Mouse (Mus musculus): ENCODE data around the gene Tmx2. TPM values are rescaled to one million over a fixed set of nuclear protein-coding genes. Genes with fewer than 3 reads are reported as not detected.
A peak's percentile ranks its signal among the peaks of the same experiment; 100 is the strongest.

The Tmx2 gene
- polyA plus RNA-seq, 1 experiment, result 90.0 TPM

DNA sequence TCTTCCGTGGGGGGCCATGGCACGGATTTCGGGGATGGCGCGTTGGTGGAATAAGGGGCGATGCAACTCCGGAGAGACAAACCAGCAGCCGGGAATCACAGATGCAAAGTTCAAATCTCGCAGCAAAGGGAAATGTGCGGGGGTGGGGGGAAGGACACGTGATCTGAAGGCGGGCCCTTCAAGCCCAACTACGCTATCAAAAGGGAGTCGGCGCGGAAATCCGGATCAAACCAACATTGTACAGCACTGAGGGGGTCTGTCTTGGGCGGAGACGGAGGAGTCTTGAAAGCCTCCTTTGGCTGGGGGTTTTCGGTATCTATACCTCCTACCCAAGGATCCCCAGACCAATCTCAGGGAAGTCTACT, 8.4 kb downstream of the Tmx2 start, which contains the start of gene Selenoh:
TSS of gene Selenoh (minus strand) at position 202 of the 365 bp plus-strand sequence.
- Histone ChIP-seq H3ac (ENCODE audit: control insufficient read depth, insufficient read length, low read depth) (peak within 1 kb of the TSS; percentile 81), H3K27me3 (ENCODE audit: control insufficient read depth, insufficient read depth, insufficient read length) (no peaks in the 10 kb centered on the region), H3K36me3 (ENCODE audit: control insufficient read depth, insufficient read depth) (peaks cover 53% of the 10 kb centered on the region), H3K79me3 (ENCODE audit: low read depth) (peaks cover 19% of the 10 kb centered on the region), H3K4me3 (ENCODE audit: insufficient read depth, poor library complexity, severe bottlenecking) (peak within 1 kb of the TSS; percentile 99), H3K79me2 (ENCODE audit: control insufficient read depth, insufficient read depth) (peaks cover 32% of the 10 kb centered on the region)
- TF ChIP-seq MAX (IDR thresholded peaks at IDR 0.05) (no peak), CEBPB (IDR thresholded peaks at IDR 0.05; ENCODE audit: low read depth) (no peak), USF1 (IDR thresholded peaks at IDR 0.05; ENCODE audit: low read depth) (peak; percentile 99), FOSL1 (IDR thresholded peaks at IDR 0.05; ENCODE audit: insufficient read depth, low read length, poor library complexity, severe bottlenecking) (no peak), MYOD1 (IDR thresholded peaks at IDR 0.05; ENCODE audit: control insufficient read depth, insufficient read length, low read depth) (no peak), CTCF (IDR thresholded peaks at IDR 0.05; ENCODE audit: control insufficient read depth, insufficient read depth, insufficient read length) (no peak), MYOG (IDR thresholded peaks at IDR 0.05; ENCODE audit: control insufficient read depth, extremely low read depth, insufficient read length) (no peak)

GRCm38 (mm10) chr2:84669828-84670568, 8.9 kb downstream of the Tmx2 start:
- Histone ChIP-seq H3K79me2 (ENCODE audit: control insufficient read depth, insufficient read depth) (peaks cover 32% of the 10 kb centered on the region), H3K27me3 (ENCODE audit: control insufficient read depth, insufficient read depth, insufficient read length) (no peaks in the 10 kb centered on the region), H3ac (ENCODE audit: control insufficient read depth, insufficient read length, low read depth) (peak overlapping the region; percentile 81), H3K4me3 (ENCODE audit: insufficient read depth, poor library complexity, severe bottlenecking) (peak overlapping the region; percentile 99), H3K36me3 (ENCODE audit: control insufficient read depth, insufficient read depth) (peaks cover 47% of the 10 kb centered on the region), H3K79me3 (ENCODE audit: low read depth) (peaks cover 19% of the 10 kb centered on the region)
- TF ChIP-seq USF1 (IDR thresholded peaks at IDR 0.05; ENCODE audit: low read depth), result no peak
- TF ChIP-seq MAX (IDR thresholded peaks at IDR 0.05), result peak; percentile 8

DNA sequence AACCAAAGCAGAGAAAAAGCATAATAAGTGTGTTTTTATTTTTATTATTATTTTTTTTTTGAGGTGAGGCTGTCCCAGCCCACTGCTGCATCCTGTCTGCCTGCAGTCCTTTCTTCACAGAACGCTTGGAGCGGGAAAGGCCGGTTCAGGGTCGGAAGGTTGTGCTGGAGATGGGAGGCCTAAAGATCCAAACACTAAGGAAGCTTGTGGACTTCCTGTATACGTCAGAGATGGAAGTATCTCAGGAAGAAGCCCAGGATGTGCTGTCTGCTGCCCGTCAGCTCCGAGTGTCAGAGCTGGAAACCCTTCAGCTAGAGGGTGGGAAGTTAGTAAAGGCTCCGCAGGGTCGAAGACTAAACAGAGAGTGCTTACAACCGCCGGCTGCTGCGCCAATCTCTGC, 12.9 kb downstream of the Tmx2 start:
- Histone ChIP-seq H3ac (ENCODE audit: control insufficient read depth, insufficient read length, low read depth) (no peak overlapping the region), H3K36me3 (ENCODE audit: control insufficient read depth, insufficient read depth) (peaks cover 21% of the 10 kb centered on the region), H3K27me3 (ENCODE audit: control insufficient read depth, insufficient read depth, insufficient read length) (no peaks in the 10 kb centered on the region), H3K79me3 (ENCODE audit: low read depth) (peaks cover 19% of the 10 kb centered on the region), H3K4me3 (ENCODE audit: insufficient read depth, poor library complexity, severe bottlenecking) (no peak overlapping the region), H3K79me2 (ENCODE audit: control insufficient read depth, insufficient read depth) (peaks cover 29% of the 10 kb centered on the region)
- TF ChIP-seq MYOG (IDR thresholded peaks at IDR 0.05; ENCODE audit: control insufficient read depth, extremely low read depth, insufficient read length), result no peak

DNA sequence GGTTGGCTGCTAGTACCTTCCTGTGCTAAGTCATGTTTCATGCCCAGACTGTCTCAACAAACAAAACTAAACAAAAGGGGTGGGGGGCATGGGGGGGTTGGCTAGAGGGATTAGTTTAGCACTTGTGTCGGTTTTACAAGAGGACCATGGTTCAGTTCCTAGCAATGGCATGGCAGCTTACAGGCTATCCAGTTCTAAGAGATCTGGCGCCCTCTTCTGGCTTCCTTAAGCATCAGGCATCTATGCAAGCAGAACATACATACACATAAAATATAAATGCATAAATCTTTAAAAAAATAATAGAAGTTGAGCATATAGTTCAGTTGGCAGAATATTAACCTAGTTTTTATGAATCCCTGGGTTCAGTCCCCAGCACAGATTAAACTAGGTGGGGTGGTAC, 16.1 kb downstream of the Tmx2 start:
- H3ac ChIP-seq (ENCODE audit: control insufficient read depth, insufficient read length, low read depth), result no peak overlapping the region

DNA sequence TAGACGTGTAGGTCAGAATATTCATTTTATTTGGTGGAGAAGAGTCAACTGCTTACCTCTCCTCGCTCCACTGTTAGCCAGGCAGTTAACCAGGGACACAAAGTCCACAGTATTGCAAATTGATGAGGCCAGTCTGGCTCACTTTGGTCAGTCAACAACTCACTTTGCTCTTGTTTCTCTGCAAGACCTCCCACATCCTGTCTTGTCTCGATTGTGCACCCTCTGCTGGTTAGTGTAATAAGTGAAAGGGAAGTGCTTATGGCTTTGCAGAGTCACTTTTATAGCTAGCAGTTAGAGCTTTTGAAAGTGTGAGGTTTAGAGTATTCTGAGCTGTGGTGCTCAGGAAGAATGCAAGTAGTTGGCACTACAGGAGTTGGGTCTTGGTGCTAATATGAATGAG, 18.7 kb downstream of the Tmx2 start:
- TF ChIP-seq MYOG (IDR thresholded peaks at IDR 0.05; ENCODE audit: control insufficient read depth, extremely low read depth, insufficient read length) (no peak), CTCF (IDR thresholded peaks at IDR 0.05; ENCODE audit: control insufficient read depth, insufficient read depth, insufficient read length) (peak; percentile 32)
- Histone ChIP-seq H3K4me3 (ENCODE audit: insufficient read depth, poor library complexity, severe bottlenecking) (no peak overlapping the region), H3K79me3 (ENCODE audit: low read depth) (no peaks in the 10 kb centered on the region), H3K36me3 (ENCODE audit: control insufficient read depth, insufficient read depth) (no peaks in the 10 kb centered on the region), H3K79me2 (ENCODE audit: control insufficient read depth, insufficient read depth) (no peaks in the 10 kb centered on the region), H3ac (ENCODE audit: control insufficient read depth, insufficient read length, low read depth) (no peak overlapping the region), H3K27me3 (ENCODE audit: control insufficient read depth, insufficient read depth, insufficient read length) (no peaks in the 10 kb centered on the region)

More for the DNA sequence above, 16.1 kb downstream of the Tmx2 start:
- Histone ChIP-seq H3K36me3 (ENCODE audit: control insufficient read depth, insufficient read depth) (peaks cover 6% of the 10 kb centered on the region), H3K4me3 (ENCODE audit: insufficient read depth, poor library complexity, severe bottlenecking) (no peak overlapping the region), H3K79me3 (ENCODE audit: low read depth) (no peaks in the 10 kb centered on the region), H3K79me2 (ENCODE audit: control insufficient read depth, insufficient read depth) (no peaks in the 10 kb centered on the region), H3K27me3 (ENCODE audit: control insufficient read depth, insufficient read depth, insufficient read length) (no peaks in the 10 kb centered on the region)
- no peak for TF ChIP-seq CTCF (IDR thresholded peaks at IDR 0.05; ENCODE audit: control insufficient read depth, insufficient read depth, insufficient read length)
- no peak for TF ChIP-seq USF1 (IDR thresholded peaks at IDR 0.05; ENCODE audit: low read depth)
- no peak for TF ChIP-seq MYOD1 (IDR thresholded peaks at IDR 0.05; ENCODE audit: control insufficient read depth, insufficient read length, low read depth)
- no peak for TF ChIP-seq CEBPB (IDR thresholded peaks at IDR 0.05; ENCODE audit: low read depth)
- no peak for TF ChIP-seq MAX (IDR thresholded peaks at IDR 0.05)
- TF ChIP-seq FOSL1 (IDR thresholded peaks at IDR 0.05; ENCODE audit: insufficient read depth, low read length, poor library complexity, severe bottlenecking), result no peak
- TF ChIP-seq MYOG (IDR thresholded peaks at IDR 0.05; ENCODE audit: control insufficient read depth, extremely low read depth, insufficient read length), result no peak

- Histone ChIP-seq H3K79me2 (ENCODE audit: control insufficient read depth, insufficient read depth) (no peaks in the 10 kb centered on the region), H3ac (ENCODE audit: control insufficient read depth, insufficient read length, low read depth) (no peak within 1 kb of the TSS), H3K27me3 (ENCODE audit: control insufficient read depth, insufficient read depth, insufficient read length) (no peaks in the 10 kb centered on the region), H3K79me3 (ENCODE audit: low read depth) (no peaks in the 10 kb centered on the region), H3K4me3 (ENCODE audit: insufficient read depth, poor library complexity, severe bottlenecking) (no peak within 1 kb of the TSS), H3K36me3 (ENCODE audit: control insufficient read depth, insufficient read depth) (no peaks in the 10 kb centered on the region)
- no peak for TF ChIP-seq CTCF (IDR thresholded peaks at IDR 0.05; ENCODE audit: control insufficient read depth, insufficient read depth, insufficient read length)
- no peak for TF ChIP-seq MAX (IDR thresholded peaks at IDR 0.05)
- no peak for TF ChIP-seq FOSL1 (IDR thresholded peaks at IDR 0.05; ENCODE audit: insufficient read depth, low read length, poor library complexity, severe bottlenecking)
- TF ChIP-seq USF1 (IDR thresholded peaks at IDR 0.05; ENCODE audit: low read depth), result no peak
- TF ChIP-seq CEBPB (IDR thresholded peaks at IDR 0.05; ENCODE audit: low read depth), result no peak
- TF ChIP-seq MYOD1 (IDR thresholded peaks at IDR 0.05; ENCODE audit: control insufficient read depth, insufficient read length, low read depth), result no peak
- no peak for TF ChIP-seq MYOG (IDR thresholded peaks at IDR 0.05; ENCODE audit: control insufficient read depth, extremely low read depth, insufficient read length)
These were observed 20.1 kb downstream of the Tmx2 start, which contains the start of gene Btbd18 for GRCm38 (mm10) chr2:84658806-84659205. Btbd18 (plus strand) TSS chr2:84659079.

Measured in C2C12 (cell line).